Mouse (Mus musculus): ENCODE measurements around the gene Ppp4r1. TPM values are rescaled to one million over a fixed set of nuclear protein-coding genes. Genes with fewer than 3 reads are reported as not detected.

The Ppp4r1 gene
- total RNA-seq, 2 experiments from 2014 or later: 32.3 to 35.1 TPM

DNA sequence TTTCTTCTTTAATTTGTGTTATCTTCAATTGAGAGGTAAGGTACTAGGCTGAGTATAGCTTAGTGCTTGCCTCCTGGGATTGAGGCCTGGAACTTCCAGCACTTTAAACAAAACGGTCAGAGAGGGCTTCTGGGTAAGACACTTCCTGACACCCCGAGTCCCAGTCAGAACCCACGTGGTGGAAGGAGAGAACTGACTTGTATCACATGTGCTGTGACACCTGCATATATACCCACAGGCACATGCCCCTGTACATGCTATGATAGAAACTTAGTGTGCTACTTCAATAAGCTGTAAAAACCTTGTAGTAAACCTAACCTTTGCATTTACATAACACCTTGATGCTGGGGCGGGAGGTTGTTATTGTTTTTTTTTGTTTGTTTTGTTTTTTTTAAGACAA is 16.1 kb downstream of the Ppp4r1 start:
- H3K4me3 ChIP-seq: no peak overlapping the region
- no peak for TF ChIP-seq CTCF (conservative IDR thresholded peaks at IDR 0.05)
- no peak for DNase-seq (ENCODE audit: low spot score in 2 of 2)
- no peak overlapping the region for H3K27ac ChIP-seq

DNA sequence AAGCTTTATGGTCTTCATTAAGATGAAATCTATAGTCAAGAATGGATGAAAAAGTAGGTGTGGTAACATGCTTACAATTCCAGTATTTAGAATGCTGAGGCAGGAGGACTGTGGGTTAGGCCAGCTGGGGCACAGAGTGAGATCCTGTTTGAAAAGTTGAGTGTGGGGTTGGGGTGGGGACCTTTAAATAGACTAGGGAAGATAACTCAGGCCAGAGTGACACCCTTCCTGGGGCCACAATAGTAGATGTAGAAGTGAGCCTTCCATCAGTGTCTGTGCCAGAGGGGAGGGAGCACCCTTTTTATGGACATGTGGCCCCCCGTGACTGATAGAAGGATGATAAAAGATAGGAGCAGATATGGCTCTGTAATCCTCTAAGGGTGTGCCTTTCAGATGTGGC is 17.0 kb downstream of the Ppp4r1 start:
- no peak overlapping the region for H3K4me3 ChIP-seq
- DNase-seq (ENCODE audit: low spot score in 2 of 2): no peak
- H3K27ac ChIP-seq: no peak overlapping the region
- no peak for TF ChIP-seq CTCF (conservative IDR thresholded peaks at IDR 0.05)

DNA sequence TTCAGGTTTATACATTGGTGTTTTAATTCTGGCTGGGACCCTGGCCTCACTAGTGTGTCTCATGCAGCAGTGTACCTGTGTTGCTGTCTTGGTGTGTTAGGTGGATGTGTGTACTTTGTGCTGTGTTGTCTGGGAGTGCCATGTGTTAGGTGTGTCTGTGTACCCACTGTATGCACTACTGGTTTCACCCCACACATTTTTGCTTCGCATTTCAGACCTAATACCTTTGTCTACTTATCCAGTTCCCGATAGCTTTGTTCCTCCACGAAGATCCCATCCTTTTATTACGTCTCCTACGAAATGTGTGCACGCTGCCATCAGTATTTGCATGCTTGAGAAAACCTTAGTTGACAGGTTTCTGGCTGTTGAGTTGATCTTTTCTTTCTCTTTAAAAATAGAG is 18.1 kb downstream of the Ppp4r1 start:
- TF ChIP-seq CTCF (conservative IDR thresholded peaks at IDR 0.05): no peak
- Histone ChIP-seq H3K4me3 (no peak overlapping the region), H3K27ac (no peak overlapping the region)
- no peak for DNase-seq (ENCODE audit: low spot score in 2 of 2)

DNA sequence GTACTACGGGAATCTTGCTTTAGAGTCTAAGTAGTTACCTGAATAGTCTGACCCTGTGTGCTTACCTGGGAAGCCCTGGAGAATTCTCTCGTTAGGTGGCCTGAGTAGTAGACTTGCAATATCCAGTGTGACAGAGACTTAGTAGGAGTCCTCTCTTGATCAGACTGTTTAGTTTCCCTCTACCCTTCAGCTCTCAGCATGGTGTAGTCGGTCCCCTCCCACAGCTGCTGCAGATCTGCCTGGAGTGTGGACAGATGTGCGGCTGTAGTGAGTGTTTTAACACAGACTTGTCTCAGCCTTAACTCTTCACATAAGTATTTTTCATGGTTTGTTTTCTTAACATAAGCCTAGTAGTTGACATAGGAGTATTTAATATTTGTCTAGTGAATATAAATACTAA is 19.7 kb downstream of the Ppp4r1 start:
- no peak for DNase-seq (ENCODE audit: low spot score in 2 of 2)
- H3K27ac ChIP-seq: no peak overlapping the region
- H3K4me3 ChIP-seq: no peak overlapping the region
- no peak for TF ChIP-seq CTCF (conservative IDR thresholded peaks at IDR 0.05)

DNA sequence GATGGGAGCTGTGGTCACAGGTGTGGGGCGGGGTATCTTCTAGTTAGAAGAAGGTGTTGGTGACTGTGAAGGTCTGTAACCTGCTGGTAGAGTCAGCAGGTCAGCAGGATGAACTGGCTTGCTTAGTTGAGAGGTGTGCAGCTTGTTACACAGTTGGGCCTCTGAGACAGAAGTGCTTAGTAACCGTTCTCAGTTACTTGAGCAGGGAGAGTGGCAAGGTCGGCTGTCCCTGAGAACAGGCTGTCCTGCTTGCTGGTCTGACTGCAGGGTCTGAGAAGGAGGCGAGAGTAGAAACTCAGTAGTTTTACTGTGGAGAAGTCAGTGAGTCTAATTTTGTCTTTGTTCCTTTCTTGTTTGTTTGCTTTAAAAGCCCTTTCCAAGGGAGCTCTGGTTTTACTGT is 23.6 kb downstream of the Ppp4r1 start:
- TF ChIP-seq CTCF (conservative IDR thresholded peaks at IDR 0.05): no peak
- DNase-seq (ENCODE audit: low spot score in 2 of 2): no peak

DNA sequence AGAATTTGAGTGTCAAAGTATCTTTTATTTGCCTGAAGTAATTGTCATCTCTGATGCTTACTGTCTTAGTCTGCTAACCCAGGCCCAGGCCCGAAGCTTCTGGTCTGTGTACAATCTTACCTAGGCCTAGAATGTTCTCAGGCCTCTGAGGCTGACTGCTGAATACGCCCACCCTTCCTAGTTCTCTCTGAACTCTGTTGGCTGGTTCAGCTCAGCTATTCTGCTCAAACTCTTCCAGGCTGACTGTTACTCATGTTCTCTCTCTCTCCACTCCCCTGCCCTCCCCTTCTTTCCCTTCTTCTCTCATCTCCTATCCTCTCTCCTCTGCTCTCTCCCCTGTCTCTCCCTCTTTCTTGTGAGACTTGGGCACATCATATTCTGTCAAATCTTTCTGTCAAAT is 24.0 kb downstream of the Ppp4r1 start:
- H3K27ac ChIP-seq: peak overlapping the region; percentile 65; the same call in 1 of the 2 replicates
- H3K4me3 ChIP-seq: no peak overlapping the region
- no peak for TF ChIP-seq CTCF (conservative IDR thresholded peaks at IDR 0.05)
- no peak for DNase-seq (ENCODE audit: low spot score in 2 of 2)

More for the DNA sequence above, 23.6 kb downstream of the Ppp4r1 start:
- Histone ChIP-seq H3K4me3 (no peak overlapping the region), H3K27ac (peak overlapping the region; percentile 65; the same call in 1 of the 2 replicates)

DNA sequence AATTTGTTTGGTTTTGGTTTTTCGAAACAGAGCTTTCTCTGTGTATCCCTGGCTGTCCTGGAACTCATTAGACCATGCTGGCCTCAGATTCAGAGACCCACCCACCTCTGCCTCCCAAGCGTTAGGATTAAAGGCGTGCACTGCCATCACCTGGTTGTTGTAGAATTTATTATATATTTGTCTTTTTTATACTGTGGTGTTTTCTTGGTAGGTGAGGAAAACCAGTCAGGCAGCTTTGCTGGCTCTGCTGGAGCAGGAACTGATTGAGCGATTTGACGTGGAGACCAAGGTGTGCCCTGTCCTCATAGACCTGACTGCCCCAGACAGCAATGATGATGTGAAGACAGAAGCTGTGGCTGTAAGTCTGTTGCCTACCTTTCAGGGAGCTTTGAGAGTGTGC is 28.7 kb downstream of the Ppp4r1 start:
- TF ChIP-seq CTCF (conservative IDR thresholded peaks at IDR 0.05): no peak
- DNase-seq (ENCODE audit: low spot score in 2 of 2): no peak
- Histone ChIP-seq H3K27ac (no peak overlapping the region), H3K4me3 (no peak overlapping the region)

DNA sequence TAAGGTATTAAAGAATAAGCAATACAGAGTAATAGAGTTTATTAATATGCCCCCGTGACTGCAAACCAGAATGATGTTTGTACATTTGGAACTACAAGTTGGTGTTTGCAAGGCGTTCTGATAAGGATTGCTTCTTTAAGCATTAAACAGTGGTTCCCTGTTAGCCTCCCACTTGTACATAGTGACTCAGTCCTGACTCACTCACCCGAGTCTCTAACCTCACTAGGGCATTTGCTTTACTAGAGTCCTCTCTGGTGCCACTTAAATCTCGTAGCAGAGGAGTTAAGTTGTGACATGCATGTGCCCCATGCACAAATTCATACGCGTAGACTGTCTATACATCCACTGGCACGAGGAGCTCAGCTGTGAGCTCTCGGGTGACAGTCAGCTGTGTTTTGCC is 31.4 kb downstream of the Ppp4r1 start:
- Histone ChIP-seq H3K4me3 (no peak overlapping the region), H3K27ac (no peak overlapping the region)
- no peak for TF ChIP-seq CTCF (conservative IDR thresholded peaks at IDR 0.05)

DNA sequence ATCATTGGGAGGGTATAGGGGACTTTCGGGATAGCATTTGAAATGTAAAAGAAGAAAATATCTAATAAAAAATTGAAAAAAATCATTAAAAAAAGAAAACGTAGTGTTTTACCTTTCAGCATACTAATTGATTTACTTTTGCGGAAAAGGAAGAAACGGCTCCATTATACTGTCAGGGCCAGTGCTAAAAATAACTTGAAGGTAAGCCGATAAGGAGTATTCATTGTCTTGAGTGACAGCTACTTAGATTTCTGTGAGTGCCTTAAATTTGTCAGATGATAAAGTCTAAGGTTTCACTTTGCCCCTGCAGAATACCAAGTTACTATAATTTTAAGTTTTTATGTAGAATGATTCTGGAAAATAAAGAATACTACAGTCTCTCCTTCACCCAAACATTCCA is 37.8 kb downstream of the Ppp4r1 start:
- no peak for TF ChIP-seq CTCF (conservative IDR thresholded peaks at IDR 0.05)
- Histone ChIP-seq H3K4me3 (no peak overlapping the region), H3K27ac (no peak overlapping the region)
- no peak for DNase-seq (ENCODE audit: low spot score in 2 of 2)

More for the DNA sequence above, 31.4 kb downstream of the Ppp4r1 start:
- no peak for DNase-seq (ENCODE audit: low spot score in 2 of 2)

DNA sequence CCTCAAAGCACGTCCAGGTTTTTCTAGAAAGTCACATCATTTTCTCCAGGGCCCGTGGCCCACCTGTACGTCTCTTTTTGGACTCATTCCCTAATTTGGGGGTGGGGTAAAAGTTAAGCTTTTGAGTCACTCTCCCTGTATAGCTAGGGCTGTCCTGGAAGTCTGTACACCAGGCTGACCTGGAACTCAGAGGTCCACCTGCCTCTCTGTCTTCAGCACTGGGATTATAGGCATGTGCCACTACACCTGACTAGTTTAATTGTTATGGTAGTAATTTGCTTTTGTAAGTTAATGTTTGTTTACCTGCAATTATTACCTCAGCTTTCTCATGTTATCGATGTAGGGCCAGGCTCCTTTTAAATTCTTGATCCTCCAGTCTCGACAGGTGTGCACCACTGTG is 40.0 kb downstream of the Ppp4r1 start:
- no peak for TF ChIP-seq CTCF (conservative IDR thresholded peaks at IDR 0.05)

DNA sequence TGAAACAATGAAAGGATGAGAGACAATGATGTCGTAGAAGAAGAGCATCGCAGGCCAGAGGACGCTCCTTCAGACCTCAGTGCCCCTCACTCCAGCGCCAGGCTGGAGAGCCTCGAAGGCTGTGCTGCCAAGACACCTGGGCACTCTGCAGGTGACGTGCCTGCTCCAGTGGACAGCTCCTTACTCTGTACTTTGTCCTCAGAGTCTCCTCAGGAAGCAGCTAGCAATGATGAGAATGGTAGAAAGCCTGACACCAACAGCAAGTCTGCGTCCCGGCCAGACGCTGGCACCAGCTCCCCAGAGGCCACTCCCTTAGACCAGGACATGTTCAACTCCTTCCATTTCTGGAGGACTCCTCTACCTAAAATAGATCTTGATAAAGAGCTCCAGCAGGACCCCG is 41.9 kb downstream of the Ppp4r1 start:
- no peak for DNase-seq (ENCODE audit: low spot score in 2 of 2)
- TF ChIP-seq CTCF (conservative IDR thresholded peaks at IDR 0.05): no peak
- Histone ChIP-seq H3K4me3 (no peak overlapping the region), H3K27ac (no peak overlapping the region)

More for the DNA sequence above, 40.0 kb downstream of the Ppp4r1 start:
- Histone ChIP-seq H3K4me3 (no peak overlapping the region), H3K27ac (no peak overlapping the region)
- no peak for DNase-seq (ENCODE audit: low spot score in 2 of 2)

DNA sequence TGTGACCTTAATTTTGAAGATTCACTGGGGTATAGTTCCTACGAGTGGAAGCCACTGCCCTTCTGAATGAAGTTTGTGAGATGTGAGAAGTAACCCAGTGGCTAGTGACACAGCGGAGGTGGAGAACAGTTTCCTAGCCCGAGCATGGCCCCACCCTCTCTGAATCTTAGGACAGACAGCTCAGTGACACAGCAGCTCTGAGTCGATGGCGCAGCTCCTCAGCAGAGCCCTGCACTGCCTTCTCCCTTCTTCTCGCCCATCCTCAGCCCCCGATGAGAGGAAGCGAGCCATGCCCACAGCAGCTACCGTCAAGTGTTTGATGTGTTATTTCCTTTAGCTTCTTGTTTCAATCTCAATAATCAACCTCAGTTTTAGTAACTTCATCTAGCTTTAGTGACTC is 43.9 kb downstream of the Ppp4r1 start:
- no peak for TF ChIP-seq CTCF (conservative IDR thresholded peaks at IDR 0.05)
- no peak for DNase-seq (ENCODE audit: low spot score in 2 of 2)
- no peak overlapping the region for H3K27ac ChIP-seq
- no peak overlapping the region for H3K4me3 ChIP-seq

DNA sequence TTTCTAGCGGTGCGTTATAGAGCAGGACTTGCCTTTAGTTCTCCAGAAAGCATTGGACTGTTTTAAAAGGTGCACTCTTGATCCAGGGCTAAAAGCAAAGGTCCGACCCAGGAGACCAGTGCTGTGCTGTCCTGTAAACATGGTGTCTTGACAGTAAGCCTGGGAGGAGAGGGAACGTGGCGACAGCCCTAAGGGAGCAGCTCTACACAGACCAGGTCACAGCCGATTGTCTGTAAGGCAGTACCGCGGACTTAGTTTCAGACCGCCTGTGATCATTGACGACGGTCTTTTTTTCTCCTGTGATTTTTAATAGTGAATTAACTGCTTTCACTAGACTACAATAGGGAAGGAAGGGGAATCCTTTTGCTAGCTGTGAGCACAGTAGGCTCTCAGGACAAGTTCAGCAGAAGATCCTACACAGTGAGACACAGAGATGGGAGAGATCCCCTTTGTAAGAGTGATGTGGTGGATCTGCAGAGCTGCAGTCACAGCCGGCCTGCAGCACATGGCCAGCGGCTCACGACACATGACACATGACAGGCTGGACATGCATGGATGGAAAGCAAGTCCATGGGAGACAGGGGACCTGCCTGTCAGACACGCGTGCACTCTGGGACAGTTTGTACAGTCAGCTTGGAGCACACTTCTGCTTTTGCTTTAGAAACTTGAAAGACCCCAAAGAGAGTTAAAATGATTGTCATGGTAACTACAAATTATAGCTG is 44.9 kb downstream of the Ppp4r1 start:
- TF ChIP-seq CTCF (conservative IDR thresholded peaks at IDR 0.05): no peak
- Histone ChIP-seq H3K27ac (no peak overlapping the region), H3K4me3 (no peak overlapping the region)
- DNase-seq (ENCODE audit: low spot score in 2 of 2): no peak

DNA sequence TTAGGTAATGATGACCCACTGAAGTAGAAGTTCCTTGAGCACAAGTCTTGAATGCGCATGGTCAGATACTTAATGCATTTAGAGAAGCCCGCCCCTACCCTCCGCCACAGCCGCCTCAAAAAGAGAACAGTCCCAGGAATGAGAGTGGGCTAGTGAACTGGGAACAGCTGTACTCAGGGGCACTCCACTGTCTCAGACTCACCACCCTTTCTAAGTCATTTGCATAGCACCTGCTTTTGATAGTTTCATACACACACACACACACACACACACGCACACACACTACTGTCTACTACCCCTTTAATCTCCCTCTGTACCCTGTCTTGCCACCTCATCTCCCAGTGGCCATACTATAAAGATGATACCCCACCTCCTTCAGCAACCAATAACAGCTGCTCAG is 45.5 kb downstream of the Ppp4r1 start:
- TF ChIP-seq CTCF (conservative IDR thresholded peaks at IDR 0.05): no peak
- Histone ChIP-seq H3K27ac (no peak overlapping the region), H3K4me3 (no peak overlapping the region)
- DNase-seq (ENCODE audit: low spot score in 2 of 2): no peak
